Mouse (Mus musculus): ENCODE measurements around the gene Ofcc1.

Ofcc1 gene

DNA sequence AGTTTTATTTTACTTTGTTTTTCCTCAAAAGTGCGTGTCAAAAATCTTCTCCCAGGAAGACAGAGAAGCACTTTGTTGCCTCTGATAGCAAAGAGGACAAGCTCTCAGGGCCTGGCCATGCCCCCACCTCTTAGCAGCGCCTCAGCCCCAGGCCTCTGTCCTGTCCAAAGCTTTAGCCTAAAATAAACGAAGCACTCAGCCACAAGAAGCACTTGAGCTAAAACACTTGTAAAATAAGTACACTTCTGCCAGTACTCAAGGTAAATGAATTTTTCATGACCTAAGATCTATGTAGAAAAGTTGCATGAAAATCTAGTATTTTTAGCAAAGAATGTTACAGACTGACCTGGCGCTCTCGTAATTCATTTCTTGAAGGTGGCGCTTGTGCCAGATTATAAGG, 117.4 kb downstream of the Ofcc1 start:
- no peak for DNase-seq (ENCODE audit: low read depth, low spot score)

DNA sequence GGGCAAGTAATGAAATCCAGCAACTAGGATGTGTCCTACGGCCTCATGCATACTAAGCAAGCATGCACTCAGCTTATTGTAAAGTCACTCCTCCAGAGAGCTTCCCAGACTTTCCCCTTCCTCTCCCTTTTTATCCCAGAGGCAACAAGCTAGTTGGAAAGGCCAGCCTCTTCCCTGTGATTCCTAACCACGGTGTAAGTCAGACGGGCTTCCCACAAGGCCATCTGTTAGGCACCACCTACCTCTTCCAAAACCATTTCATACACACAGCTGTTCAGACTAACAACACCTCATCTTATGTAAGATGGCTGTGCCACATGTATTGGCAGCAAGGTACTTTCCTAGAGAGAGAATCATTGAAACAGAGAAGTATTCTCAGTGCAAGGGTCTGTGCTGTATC, 124.9 kb downstream of the Ofcc1 start:
- no peak for DNase-seq (ENCODE audit: low read depth, low spot score)

GRCm38 (mm10) chr13:40208314-40208713, 152.9 kb downstream of the Ofcc1 start:
- DNase-seq (ENCODE audit: low read depth, low spot score) = no peak

DNA sequence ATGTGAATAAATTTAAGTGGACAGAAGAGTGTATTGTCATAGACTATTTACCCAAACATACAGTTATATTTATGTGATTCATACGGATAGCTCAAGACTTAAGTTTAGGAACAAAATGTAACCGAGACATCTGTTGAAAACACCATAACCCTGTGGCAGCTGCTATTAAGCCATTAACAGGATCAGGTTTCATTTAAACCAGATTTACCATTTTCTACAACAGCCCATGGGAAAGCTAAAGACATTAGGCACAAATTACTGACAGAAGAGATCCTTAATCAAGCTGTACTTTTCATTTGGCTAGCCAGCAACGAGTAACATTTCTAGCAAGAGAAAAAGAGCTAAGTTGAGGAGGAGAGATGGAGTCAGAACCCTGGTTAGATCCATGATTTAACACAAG, 179.5 kb downstream of the Ofcc1 start:
- DNase-seq (ENCODE audit: low read depth, low spot score) = peak; percentile 18

- no peak for DNase-seq (ENCODE audit: low read depth, low spot score)
These were observed 189.5 kb downstream of the Ofcc1 start for GRCm38 (mm10) chr13:40171775-40172174.

- DNase-seq (ENCODE audit: low read depth, low spot score) = peak; percentile 57
These were observed 193.4 kb downstream of the Ofcc1 start for GRCm38 (mm10) chr13:40167871-40168270.

- DNase-seq (ENCODE audit: low read depth, low spot score) = no peak
These were observed 205.8 kb downstream of the Ofcc1 start for GRCm38 (mm10) chr13:40155466-40155865.

DNA sequence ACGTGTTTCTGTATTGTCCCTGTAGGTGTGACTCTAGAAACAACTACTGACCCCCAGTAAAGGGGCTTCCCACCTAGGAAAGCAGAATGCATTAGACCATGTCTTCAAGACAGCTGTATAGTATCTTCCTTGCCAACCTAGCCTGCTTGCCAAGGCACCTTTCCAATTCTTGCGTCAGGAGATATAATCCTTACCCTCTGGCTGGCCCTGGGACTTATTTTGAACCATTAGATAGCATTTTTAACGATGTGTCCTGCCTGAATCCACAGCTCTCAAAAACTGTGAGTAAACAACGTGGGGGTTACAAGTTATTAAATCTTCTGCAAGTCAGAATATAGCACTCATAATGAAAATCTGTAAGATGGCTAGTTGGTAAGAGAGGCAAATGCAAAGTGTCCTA, 221.3 kb downstream of the Ofcc1 start:
- DNase-seq (ENCODE audit: low read depth, low spot score) = no peak

DNA sequence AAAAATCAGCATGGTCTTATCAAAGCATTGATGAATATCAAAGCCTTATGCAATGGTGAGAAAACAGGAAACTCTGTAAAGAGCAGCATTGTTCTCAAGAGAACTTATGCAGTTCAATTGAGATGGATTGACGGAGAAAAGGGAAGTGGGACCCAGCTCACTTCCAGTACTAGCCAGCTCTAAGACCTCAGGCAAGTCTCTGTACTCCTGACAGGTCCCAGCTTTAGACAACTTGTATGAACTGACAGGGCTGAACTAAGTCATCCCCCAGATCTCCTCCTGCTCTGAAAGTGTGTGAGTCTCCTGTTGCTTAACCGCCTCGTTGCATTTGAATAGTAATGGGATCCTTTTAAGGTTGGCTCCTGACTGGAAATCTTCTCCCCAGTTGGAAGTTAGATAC, 225.2 kb downstream of the Ofcc1 start:
- peak; percentile 12 for DNase-seq (ENCODE audit: low read depth, low spot score)

DNA sequence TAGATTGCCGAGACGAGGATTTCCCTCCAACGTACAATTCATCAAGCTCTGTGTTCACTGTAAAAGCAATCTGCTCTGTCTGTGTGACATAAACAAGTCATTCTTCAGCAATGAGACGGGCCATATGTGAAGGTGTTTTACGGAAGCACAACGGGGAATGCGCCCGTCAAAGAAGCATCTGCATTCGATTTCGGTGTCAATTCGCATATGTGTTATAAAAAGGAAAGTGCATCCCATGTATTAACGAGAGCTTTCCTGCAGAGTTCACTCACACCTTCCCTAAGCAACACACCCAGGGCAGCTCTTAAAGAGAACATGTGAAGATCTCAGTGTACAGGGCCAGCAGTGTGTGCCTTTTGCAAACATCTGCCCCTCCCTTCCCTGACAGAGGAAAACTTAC, 225.6 kb downstream of the Ofcc1 start:
- peak; percentile 11 for DNase-seq (ENCODE audit: low read depth, low spot score)

DNA sequence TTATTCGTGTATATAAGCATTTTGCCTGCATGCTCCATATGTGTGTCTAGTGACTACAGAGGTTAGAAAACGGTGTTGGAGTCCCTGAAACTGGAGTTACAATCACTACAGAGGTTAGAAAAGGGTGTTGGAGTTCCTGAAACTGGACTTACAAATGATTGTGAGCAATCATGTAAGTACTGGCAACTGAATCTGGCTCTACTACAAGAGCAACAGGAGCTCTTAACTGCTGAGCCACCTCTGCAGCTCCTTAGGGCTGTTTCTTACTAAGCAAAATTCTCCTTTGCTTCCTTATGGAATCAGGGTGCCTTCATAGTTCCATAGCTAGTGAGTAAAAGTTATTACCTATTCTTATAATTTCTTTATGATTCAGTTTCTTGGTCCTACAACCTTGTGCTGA, 237.4 kb downstream of the Ofcc1 start:
- DNase-seq (ENCODE audit: low read depth, low spot score) = no peak

DNA sequence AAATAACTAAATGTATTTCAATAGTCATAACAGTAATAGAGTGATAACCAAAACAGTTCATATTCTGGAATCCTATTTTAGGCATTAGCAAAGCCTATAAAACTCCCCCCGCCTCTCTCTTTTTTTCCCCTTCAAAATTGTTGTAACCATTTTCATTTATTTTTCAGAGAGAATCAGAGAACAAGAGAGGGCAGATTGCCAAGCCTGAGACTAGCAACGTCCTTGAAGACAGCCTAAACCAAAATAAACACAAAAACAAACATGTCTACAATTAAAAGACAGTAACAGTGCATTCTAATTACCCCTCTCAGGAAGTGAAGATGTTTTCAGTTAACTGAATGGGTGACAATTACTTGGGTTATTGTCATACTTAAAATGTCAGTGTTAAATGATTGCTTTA, 248.9 kb downstream of the Ofcc1 start:
- DNase-seq (ENCODE audit: low read depth, low spot score) = no peak

GRCm38 (mm10) chr13:40076236-40076635, 285.0 kb downstream of the Ofcc1 start:
- DNase-seq (ENCODE audit: low read depth, low spot score) = no peak

DNA sequence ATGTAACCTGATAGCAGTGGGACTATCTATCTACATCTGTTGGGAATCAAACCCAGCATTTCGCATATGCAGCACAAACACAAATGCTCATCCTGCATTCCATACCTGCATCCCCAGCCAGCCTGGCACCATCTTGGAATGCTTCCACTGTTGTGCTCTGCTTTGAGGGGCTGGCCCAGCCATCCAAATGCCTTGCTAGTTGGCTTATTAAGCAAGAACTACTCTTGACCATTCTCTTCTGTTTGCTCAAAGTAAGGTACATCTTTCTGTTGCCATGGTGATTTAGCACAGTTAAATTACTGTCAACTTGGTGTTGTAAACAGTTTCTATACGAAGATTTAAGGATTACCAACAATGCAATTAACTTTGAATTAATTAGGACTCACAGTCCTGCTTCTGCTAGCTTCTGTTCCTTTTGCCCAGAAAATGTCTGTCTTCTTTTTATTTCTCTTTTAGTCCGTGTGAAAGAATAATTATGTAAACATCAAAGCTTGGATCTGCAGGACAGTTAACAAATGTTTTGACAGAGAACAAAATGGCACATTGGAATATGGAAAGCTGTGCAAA, 286.3 kb downstream of the Ofcc1 start:
- DNase-seq (ENCODE audit: low read depth, low spot score) = no peak

DNA sequence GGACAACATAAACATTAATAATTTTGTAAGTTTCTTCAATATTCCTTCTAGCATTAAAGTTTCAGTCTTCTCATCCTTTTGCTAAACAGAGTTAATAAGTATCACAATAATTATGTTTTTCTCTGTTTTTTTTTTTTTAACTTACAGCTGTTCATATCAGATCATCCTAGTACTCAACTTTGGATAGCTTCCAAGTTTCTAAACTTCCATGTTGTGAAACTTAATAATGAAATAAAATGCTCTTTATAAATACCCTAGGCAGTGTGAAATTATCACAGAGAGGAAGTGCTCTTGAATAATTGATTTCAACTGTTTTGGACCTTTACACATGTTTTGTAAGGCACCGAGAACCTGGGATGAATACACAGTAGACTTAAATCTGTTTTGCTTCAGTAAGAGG, 291.2 kb downstream of the Ofcc1 start:
- DNase-seq (ENCODE audit: low read depth, low spot score) = no peak

- no peak for DNase-seq (ENCODE audit: low read depth, low spot score)
These were observed 300.0 kb downstream of the Ofcc1 start for GRCm38 (mm10) chr13:40061281-40061680.

- DNase-seq (ENCODE audit: low read depth, low spot score) = no peak
These were observed 323.4 kb downstream of the Ofcc1 start for GRCm38 (mm10) chr13:40037881-40038280.

GRCm38 (mm10) chr13:40036981-40037765, 324.1 kb downstream of the Ofcc1 start:
- no peak for DNase-seq (ENCODE audit: low read depth, low spot score)

GRCm38 (mm10) chr13:40029426-40029825, 331.8 kb downstream of the Ofcc1 start:
- DNase-seq (ENCODE audit: low read depth, low spot score) = no peak

GRCm38 (mm10) chr13:40028827-40029226, 332.4 kb downstream of the Ofcc1 start:
- DNase-seq (ENCODE audit: low read depth, low spot score) = no peak

GRCm38 (mm10) chr13:40025816-40026215, 335.4 kb downstream of the Ofcc1 start:
- no peak for DNase-seq (ENCODE audit: low read depth, low spot score)

GRCm38 (mm10) chr13:40023201-40023777, 338.0 kb downstream of the Ofcc1 start:
- DNase-seq (ENCODE audit: low read depth, low spot score) = no peak

DNA sequence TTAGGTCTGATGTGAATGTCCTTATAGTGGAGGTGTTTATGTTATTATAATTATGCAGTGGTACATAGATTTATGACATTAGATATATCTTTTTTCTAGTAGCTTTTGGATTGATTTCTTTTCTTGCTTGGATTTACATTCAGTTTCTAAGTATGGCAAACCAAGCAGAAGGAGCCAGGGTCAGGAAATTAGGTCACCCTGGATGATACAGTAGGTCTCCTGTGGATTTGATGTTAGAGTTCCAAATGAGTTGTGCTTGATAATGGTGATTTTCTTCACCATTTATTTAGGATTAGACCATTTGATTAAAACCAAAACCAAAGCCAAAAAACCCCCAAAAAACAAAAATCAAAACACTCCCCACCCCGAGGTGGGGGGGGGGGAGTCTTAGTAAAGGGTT, 338.6 kb downstream of the Ofcc1 start:
- DNase-seq (ENCODE audit: low read depth, low spot score) = no peak
